Mouse (Mus musculus): ENCODE measurements around the gene Ptprg.
"Not testable (repeated sequence)": the region's sequence is repeated elsewhere in the genome, so short reads cannot be mapped to it uniquely, and the experiment has no call there.

The Ptprg gene

GRCm38 (mm10) chr14:12041566-12041965, 488.2 kb downstream of the Ptprg start:
- no peak for DNase-seq (ENCODE audit: low spot score in 2 of 2)

GRCm38 (mm10) chr14:12046226-12046882, 493.0 kb downstream of the Ptprg start:
- no peak for DNase-seq (ENCODE audit: low spot score in 2 of 2)

- no peak for DNase-seq (ENCODE audit: low spot score in 2 of 2)
These were observed 494.3 kb downstream of the Ptprg start for GRCm38 (mm10) chr14:12047637-12048036.

- DNase-seq (ENCODE audit: low spot score in 2 of 2): no peak
These were observed 503.7 kb downstream of the Ptprg start for GRCm38 (mm10) chr14:12056912-12057524.

DNA sequence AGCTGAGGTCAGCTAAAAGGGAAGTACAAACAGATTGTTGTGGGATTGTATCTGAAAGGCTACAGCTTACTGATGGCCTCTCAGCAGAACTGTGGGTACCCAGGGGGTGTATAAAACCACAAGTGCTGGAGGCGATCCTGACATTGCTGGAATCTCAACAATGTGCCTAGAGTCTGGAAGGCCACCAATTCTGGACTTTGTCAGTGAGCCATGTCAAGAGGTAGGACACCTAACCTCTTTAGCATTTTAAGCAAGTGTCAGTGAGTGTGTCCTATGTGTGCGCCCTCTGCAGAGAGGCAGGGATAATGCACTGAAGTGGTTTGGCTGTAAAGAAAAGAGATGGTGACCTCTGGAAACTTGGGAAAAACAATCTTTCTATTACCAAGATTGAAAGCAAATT, 504.5 kb downstream of the Ptprg start:
- no peak for DNase-seq (ENCODE audit: low spot score in 2 of 2)

- DNase-seq (ENCODE audit: low spot score in 2 of 2): no peak
These were observed 505.8 kb downstream of the Ptprg start for GRCm38 (mm10) chr14:12059149-12059548.

DNA sequence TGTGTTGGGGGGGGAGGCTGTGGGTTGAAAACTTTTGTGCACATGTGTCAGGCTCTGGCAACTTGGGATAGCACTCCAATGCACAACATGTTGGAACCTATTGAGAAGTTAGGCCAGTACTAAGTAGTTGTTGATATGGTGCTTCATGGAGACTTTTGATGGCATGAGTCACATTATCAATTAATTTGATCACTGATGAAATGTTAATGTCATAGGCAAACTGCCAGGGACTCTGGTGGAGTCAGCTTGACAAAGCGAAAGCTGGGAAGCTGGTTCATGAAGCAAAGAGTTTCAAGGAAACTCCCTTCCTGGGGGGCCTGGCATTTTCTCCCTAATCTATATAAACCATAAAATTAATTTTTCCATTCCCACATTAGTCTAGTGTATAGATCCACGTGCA, 508.0 kb downstream of the Ptprg start:
- DNase-seq (ENCODE audit: low spot score in 2 of 2): not testable (repeated sequence)

- no peak for DNase-seq (ENCODE audit: low spot score in 2 of 2)
These were observed 509.5 kb downstream of the Ptprg start for GRCm38 (mm10) chr14:12062628-12063360.

- DNase-seq (ENCODE audit: low spot score in 2 of 2): no peak
These were observed 511.7 kb downstream of the Ptprg start for GRCm38 (mm10) chr14:12065001-12065400.

DNA sequence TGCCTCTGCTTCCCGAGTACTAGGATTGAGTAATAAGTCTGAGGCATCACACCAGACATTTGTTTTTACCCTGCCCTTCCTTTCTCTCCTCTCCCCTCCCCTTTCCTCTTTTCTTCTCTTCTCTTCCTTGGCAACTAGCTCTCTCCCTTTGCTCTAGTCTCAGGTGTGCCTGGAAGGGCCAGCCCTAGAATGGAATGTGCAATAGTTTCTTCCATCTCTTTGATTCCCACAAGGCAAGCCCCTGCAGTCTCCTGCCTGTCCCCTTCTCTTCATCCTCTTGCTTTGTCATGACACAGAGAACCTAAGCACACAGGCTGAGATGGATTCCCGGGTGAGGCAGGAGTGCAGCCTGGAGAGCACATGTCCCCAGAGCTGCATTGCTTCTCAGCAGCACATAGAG, 512.4 kb downstream of the Ptprg start:
- no peak for DNase-seq (ENCODE audit: low spot score in 2 of 2)

GRCm38 (mm10) chr14:12069707-12070106, 516.4 kb downstream of the Ptprg start:
- DNase-seq (ENCODE audit: low spot score in 2 of 2): no peak

DNA sequence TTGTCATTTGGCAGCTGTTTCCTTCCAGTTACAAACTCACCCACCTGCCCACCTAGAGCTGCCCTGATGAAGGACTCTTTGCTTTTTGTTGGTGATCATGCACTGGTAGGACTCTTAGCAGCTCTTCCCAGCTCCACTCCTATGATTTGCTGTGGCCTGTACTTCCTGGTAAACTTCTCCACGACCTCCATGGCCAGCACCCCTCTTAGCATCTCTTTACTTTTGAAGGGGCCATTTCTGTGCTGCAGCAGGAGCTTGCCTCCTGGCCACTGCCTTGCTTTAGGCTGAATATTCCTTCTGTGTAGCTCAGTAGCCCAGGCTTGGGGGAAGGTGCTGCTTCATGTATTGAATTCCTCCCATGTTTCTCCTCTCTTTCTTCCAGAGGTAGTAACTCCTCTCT, 517.0 kb downstream of the Ptprg start:
- DNase-seq (ENCODE audit: low spot score in 2 of 2): no peak

DNA sequence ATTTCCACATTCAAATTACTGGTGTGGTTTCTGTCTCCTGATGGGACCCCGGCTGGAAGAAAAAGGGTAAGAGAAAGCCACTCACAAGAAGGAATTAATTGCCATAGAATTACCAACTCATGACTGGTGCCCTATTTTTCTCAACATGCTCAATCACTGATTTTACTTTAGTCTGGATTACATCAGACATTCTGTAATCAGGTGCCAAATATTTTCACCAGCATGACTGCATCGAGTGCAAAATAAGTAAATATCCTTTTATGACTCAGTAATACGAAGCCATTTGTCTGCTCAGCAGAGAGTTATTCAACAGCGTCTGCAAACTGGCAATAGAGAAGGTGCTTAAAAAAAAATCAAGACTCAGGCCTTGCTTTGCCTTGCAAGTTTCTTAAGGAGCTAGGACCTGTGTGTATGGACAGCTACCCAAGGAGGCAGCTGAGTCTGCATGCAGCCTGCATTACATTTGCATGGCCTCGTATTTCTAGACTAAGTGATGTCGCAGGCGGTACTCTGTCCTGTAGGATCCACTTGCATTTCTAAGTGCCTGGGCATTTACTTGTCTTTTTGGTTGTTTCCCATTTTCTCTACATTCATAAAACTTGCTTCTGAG, 517.6 kb downstream of the Ptprg start:
- no peak for DNase-seq (ENCODE audit: low spot score in 2 of 2)

GRCm38 (mm10) chr14:12072026-12072861, 518.9 kb downstream of the Ptprg start:
- DNase-seq (ENCODE audit: low spot score in 2 of 2): no peak

GRCm38 (mm10) chr14:12073408-12074107, 520.2 kb downstream of the Ptprg start:
- DNase-seq (ENCODE audit: low spot score in 2 of 2): no peak

- DNase-seq (ENCODE audit: low spot score in 2 of 2): no peak
These were observed 523.9 kb downstream of the Ptprg start for GRCm38 (mm10) chr14:12077193-12077592.

DNA sequence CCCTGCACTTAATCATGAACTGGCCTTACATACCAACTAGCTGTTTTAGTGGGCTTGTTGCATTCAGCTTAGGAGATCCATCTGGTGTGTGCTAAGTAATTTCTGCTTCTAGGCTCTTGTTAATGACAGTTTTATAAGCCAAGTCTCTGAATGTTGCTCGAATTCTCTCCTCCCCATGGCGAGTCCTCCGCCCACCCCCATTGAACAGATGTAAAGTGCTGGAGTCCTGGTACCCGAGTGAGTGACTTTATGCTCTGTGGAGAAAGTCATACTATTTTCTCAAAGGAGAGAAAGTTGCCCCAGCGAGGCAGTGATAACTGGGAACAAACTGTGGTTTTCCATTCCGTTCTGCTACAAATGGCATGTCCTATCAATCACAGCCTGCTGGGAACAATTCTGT, 525.9 kb downstream of the Ptprg start:
- no peak for DNase-seq (ENCODE audit: low spot score in 2 of 2)

DNA sequence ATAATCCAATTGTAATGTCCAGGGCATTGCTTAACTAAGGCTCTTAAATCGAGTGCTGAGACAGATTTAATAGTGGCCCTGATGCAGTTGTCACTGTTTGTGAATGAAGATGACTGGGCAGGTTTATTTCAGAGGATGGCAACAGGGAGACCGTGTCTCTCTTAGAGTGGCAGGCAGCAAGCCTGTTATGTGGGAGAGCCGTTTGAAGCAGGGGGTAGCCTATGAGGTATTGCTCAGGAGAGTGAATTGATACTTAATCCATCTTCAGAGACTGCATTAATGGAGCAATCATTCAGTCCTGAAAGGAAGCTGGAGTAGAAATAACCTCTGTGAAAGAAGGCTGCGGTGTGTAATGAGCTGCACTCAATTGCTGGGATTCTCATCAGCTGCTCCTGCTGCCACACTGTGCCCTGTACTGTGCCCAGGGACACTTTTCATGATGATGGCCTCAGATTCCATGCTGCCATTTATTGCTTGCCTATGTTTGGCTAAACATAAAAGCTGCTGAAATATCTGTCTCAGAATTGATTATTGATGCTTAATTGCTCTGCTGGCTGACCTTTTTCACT, 526.6 kb downstream of the Ptprg start:
- no peak for DNase-seq (ENCODE audit: low spot score in 2 of 2)

GRCm38 (mm10) chr14:12082131-12082921, 529.0 kb downstream of the Ptprg start:
- DNase-seq (ENCODE audit: low spot score in 2 of 2): no peak

DNA sequence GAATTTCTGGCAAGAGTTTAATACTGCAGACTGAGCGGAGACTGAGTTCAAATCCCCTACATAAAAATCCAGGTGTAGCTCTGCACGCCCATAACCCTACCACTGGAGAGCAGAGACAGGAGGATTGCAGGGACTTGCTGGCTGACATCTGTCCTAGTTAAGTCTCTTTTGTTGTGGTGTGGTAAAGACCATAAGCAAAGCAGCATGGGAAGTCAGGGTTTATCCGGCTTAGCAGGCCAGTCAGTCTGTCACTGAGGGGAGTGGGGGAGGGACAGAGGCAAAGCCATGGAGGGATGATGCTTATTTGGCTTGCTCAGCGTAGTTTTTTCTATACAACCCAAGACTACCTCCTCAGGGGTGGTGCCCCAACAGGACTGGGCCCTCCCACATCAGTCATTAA, 530.7 kb downstream of the Ptprg start:
- DNase-seq (ENCODE audit: low spot score in 2 of 2): no peak
